Mouse (Mus musculus) intestine, embryonic 14.5 days (tissue): ENCODE measurements at regions not wholly inside any gene's neighbourhood (a gene's known extent, or its start where the extent isn't known, plus 50 kb on each side); places are given as distances from the start of the nearest gene placed in this dataset.

ENCODE experiments used
- ATAC-seq: fragments of 200-750 bp; cut with Nextera tagmentation; replicated peaks from 2 replicates; pipeline ENCODE4 v1.8.0; 2017; ENCODE audit warnings: low read depth, moderate number of reproducible peaks, moderate TSS enrichment, moderate library complexity; ENCODE audit not compliant: low FRiP score, low TSS enrichment
- DNase-seq: peaks from one replicate; pipeline ENCODE4 v3.0.0-alpha.2; 2018; ENCODE audit warnings: low spot score
- H3K27ac ChIP-seq: fragments of 300-500 bp; sonication (generic); 2 replicates; pipeline ENCODE4 v1.5.1; 2014; ENCODE audit warnings: low read depth, mild to moderate bottlenecking, control low read depth
- H3K27me3 ChIP-seq: fragments of 300-500 bp; sonication (generic); replicated peaks from 2 replicates; pipeline ENCODE4 v1.6.1; 2014; ENCODE audit warnings: low read length, control low read depth; ENCODE audit not compliant: control insufficient read depth, insufficient read depth
- H3K36me3 ChIP-seq: fragments of 300-500 bp; sonication (generic); 2 replicates; pipeline ENCODE4 v1.6.1; 2014; ENCODE audit warnings: low read length, control low read depth; ENCODE audit not compliant: control insufficient read depth, insufficient read depth
- H3K4me1 ChIP-seq: fragments of 300-500 bp; sonication (generic); replicated peaks from 2 replicates; pipeline ENCODE4 v1.6.1; 2014; ENCODE audit warnings: low read length, control low read depth, mixed read lengths; ENCODE audit not compliant: control insufficient read depth, insufficient read depth
- H3K4me2 ChIP-seq: fragments of 300-500 bp; sonication (generic); 2 replicates; pipeline ENCODE4 v1.6.1; 2014; ENCODE audit warnings: low read length
- H3K4me3 ChIP-seq: fragments of 300-500 bp; sonication (generic); 2 replicates; pipeline ENCODE4 v1.5.1; 2014; ENCODE audit warnings: low read depth, low read length, control low read depth, mixed read lengths
- H3K9ac ChIP-seq: fragments of 300-500 bp; sonication (generic); 2 replicates; pipeline ENCODE4 v1.6.1; 2014; ENCODE audit warnings: mild to moderate bottlenecking, low read length
- H3K9me3 ChIP-seq: fragments of 300-500 bp; sonication (generic); 2 replicates; pipeline ENCODE4 v1.6.1; 2016; ENCODE audit warnings: low read length, control low read depth; ENCODE audit not compliant: control insufficient read depth
- WGBS: fragments of 180-500 bp; shearing (Covaris S2); extraction: QIAGEN DNeasy Blood & Tissue Kit; methylation state at CpG from one replicate; pipeline ENCODE4 v1.1.7; 2014; 5-methylcytosine and 5-hydroxymethylcytosine counted together

GRCm38 (mm10) chr3:52512761-52513160, 244.6 kb downstream of the Foxo1 start:
- H3K4me1 ChIP-seq: 0 out of 2 replicates have a peak, but pooled peaks cover 4% of the 10 kb centered on the region
- DNase-seq: no peak

GRCm38 (mm10) chr3:52511549-52511948, 243.4 kb downstream of the Foxo1 start:
- Histone ChIP-seq H3K4me1 (0 out of 2 replicates have a peak, but pooled peaks cover 4% of the 10 kb centered on the region), H3K9ac (no peak overlapping the region), H3K4me2 (no peak overlapping the region), H3K36me3 (no peaks in the 10 kb centered on the region), H3K4me3 (no peak overlapping the region), H3K27me3 (no peaks in the 10 kb centered on the region), H3K27ac (no peak overlapping the region), H3K9me3 (peaks cover 4% of the 10 kb centered on the region; the same call in 1 of the 2 replicates)
- DNase-seq: no peak
- 75% methylated on average over 9 of the region's 9 CpGs for WGBS
- 0 out of 2 replicates have a peak, but pooled peaks have one; percentile 12 for ATAC-seq

More at GRCm38 (mm10) chr3:52512761-52513160, 244.6 kb downstream of the Foxo1 start:
- Histone ChIP-seq H3K9ac (no peak overlapping the region), H3K4me3 (no peak overlapping the region), H3K9me3 (peaks cover 4% of the 10 kb centered on the region; the same call in 1 of the 2 replicates), H3K4me2 (no peak overlapping the region), H3K27ac (no peak overlapping the region), H3K36me3 (no peaks in the 10 kb centered on the region), H3K27me3 (no peaks in the 10 kb centered on the region)
- WGBS: 86% methylated on average over 8 of the region's 8 CpGs
- no peak for ATAC-seq

GRCm38 (mm10) chr3:52510831-52511230, 242.7 kb downstream of the Foxo1 start:
- H3K9ac ChIP-seq: no peak overlapping the region
- DNase-seq (no peak), ATAC-seq (peak; percentile 63; the same call in 1 of the 2 replicates)
- 51% methylated on average over 6 of the region's 6 CpGs for WGBS
- H3K4me2 ChIP-seq: peak overlapping the region; percentile 35
- H3K9me3 ChIP-seq: peaks cover 4% of the 10 kb centered on the region; the same call in 1 of the 2 replicates
- peak overlapping the region; percentile 6; the same call in 1 of the 2 replicates for H3K27ac ChIP-seq
- 0 out of 2 replicates have a peak, but pooled peaks cover 4% of the 10 kb centered on the region for H3K4me1 ChIP-seq
- no peak overlapping the region for H3K4me3 ChIP-seq
- H3K27me3 ChIP-seq: no peaks in the 10 kb centered on the region
- H3K36me3 ChIP-seq: no peaks in the 10 kb centered on the region

GRCm38 (mm10) chr3:52510088-52510765, 242.1 kb downstream of the Foxo1 start:
- peak overlapping the region; percentile 35 for H3K4me2 ChIP-seq
- H3K4me3 ChIP-seq: peak overlapping the region; percentile 16; the same call in 1 of the 2 replicates
- H3K9ac ChIP-seq: no peak overlapping the region
- no peaks in the 10 kb centered on the region for H3K27me3 ChIP-seq
- peak; percentile 46; the same call in 1 of the 2 replicates for ATAC-seq
- H3K36me3 ChIP-seq: no peaks in the 10 kb centered on the region
- H3K4me1 ChIP-seq: 0 out of 2 replicates have a peak, but pooled peaks cover 4% of the 10 kb centered on the region
- DNase-seq: no peak
- H3K27ac ChIP-seq: no peak overlapping the region
- 60% methylated on average over 12 of the region's 12 CpGs for WGBS
- peaks cover 4% of the 10 kb centered on the region; the same call in 1 of the 2 replicates for H3K9me3 ChIP-seq

- WGBS: 88% methylated on average over 9 of the region's 9 CpGs
- H3K9me3 ChIP-seq: peaks cover 4% of the 10 kb centered on the region; the same call in 1 of the 2 replicates
- H3K4me3 ChIP-seq: no peak overlapping the region
- no peak overlapping the region for H3K27ac ChIP-seq
- no peak overlapping the region for H3K9ac ChIP-seq
- H3K4me1 ChIP-seq: no peaks in the 10 kb centered on the region
- H3K27me3 ChIP-seq: no peaks in the 10 kb centered on the region
- no peak overlapping the region for H3K4me2 ChIP-seq
- DNase-seq (no peak), ATAC-seq (no peak)
- H3K36me3 ChIP-seq: no peaks in the 10 kb centered on the region
These were observed 235.8 kb downstream of the Foxo1 start for GRCm38 (mm10) chr3:52503925-52504324.

- no peak overlapping the region for H3K27ac ChIP-seq
- no peaks in the 10 kb centered on the region for H3K27me3 ChIP-seq
- no peak overlapping the region for H3K4me2 ChIP-seq
- no peak for DNase-seq
- no peak for ATAC-seq
- H3K9me3 ChIP-seq: no peaks in the 10 kb centered on the region
- H3K36me3 ChIP-seq: no peaks in the 10 kb centered on the region
- no peak overlapping the region for H3K4me3 ChIP-seq
- no peak overlapping the region for H3K9ac ChIP-seq
- WGBS: 30% methylated on average over 7 of the region's 7 CpGs
- no peaks in the 10 kb centered on the region for H3K4me1 ChIP-seq
These were observed 234.1 kb downstream of the Foxo1 start for GRCm38 (mm10) chr3:52502223-52502622.

GRCm38 (mm10) chr3:52501614-52502013, 233.5 kb downstream of the Foxo1 start:
- Histone ChIP-seq H3K27ac (no peak overlapping the region), H3K4me1 (no peaks in the 10 kb centered on the region), H3K9ac (no peak overlapping the region), H3K9me3 (no peaks in the 10 kb centered on the region), H3K36me3 (no peaks in the 10 kb centered on the region), H3K4me2 (no peak overlapping the region), H3K27me3 (no peaks in the 10 kb centered on the region), H3K4me3 (no peak overlapping the region)
- WGBS: 89% methylated on average over 8 of the region's 8 CpGs
- DNase-seq (no peak), ATAC-seq (no peak)

GRCm38 (mm10) chr3:52500026-52500425, 231.9 kb downstream of the Foxo1 start:
- Histone ChIP-seq H3K4me2 (no peak overlapping the region), H3K4me3 (no peak overlapping the region), H3K9me3 (no peaks in the 10 kb centered on the region), H3K9ac (no peak overlapping the region), H3K27ac (no peak overlapping the region), H3K36me3 (no peaks in the 10 kb centered on the region), H3K27me3 (no peaks in the 10 kb centered on the region), H3K4me1 (no peaks in the 10 kb centered on the region)
- ATAC-seq (no peak), DNase-seq (no peak)
- 85% methylated on average over 6 of the region's 6 CpGs for WGBS

GRCm38 (mm10) chr3:52499581-52499980, 231.4 kb downstream of the Foxo1 start:
- H3K36me3 ChIP-seq: no peaks in the 10 kb centered on the region
- H3K27ac ChIP-seq: no peak overlapping the region
- ATAC-seq (no peak), DNase-seq (no peak)
- no peaks in the 10 kb centered on the region for H3K9me3 ChIP-seq
- H3K4me2 ChIP-seq: no peak overlapping the region
- no peak overlapping the region for H3K9ac ChIP-seq
- no peaks in the 10 kb centered on the region for H3K27me3 ChIP-seq
- H3K4me1 ChIP-seq: no peaks in the 10 kb centered on the region
- no peak overlapping the region for H3K4me3 ChIP-seq
- WGBS: 96% methylated on average over 1 of the region's 1 CpGs
